Mouse (Mus musculus): Measurements from ENCODE around the gene Adamts8.

- TF ChIP-seq EP300 (optimal IDR thresholded peaks at IDR 0.05) (no peak), CTCF (IDR thresholded peaks at IDR 0.05; ENCODE audit: low read depth) (no peak)
Measured at GRCm38 (mm10) chr9:31002528-31002927, 60.2 kb downstream of the Adamts8 start.
